Mouse (Mus musculus): ENCODE results near the gene 1110059E24Rik. TPM values are rescaled to one million over a fixed set of nuclear protein-coding genes. Genes with fewer than 3 reads are reported as not detected.

The 1110059E24Rik gene
- polyA plus RNA-seq, 1 experiment, result 12.0 TPM

GRCm38 (mm10) chr19:21551921-21552536, 100.7 kb downstream of the 1110059E24Rik start:
- H3K4me2 ChIP-seq (ENCODE audit: low read depth), result peak overlapping the region; percentile 18
- H3K36me3 ChIP-seq (ENCODE audit: control insufficient read depth, insufficient read depth), result no peaks in the 10 kb centered on the region
- H3ac ChIP-seq (ENCODE audit: control insufficient read depth, insufficient read length), result no peak overlapping the region
- H3K4me3 ChIP-seq, result no peak overlapping the region
- no peak for TF ChIP-seq CEBPB (IDR thresholded peaks at IDR 0.05; ENCODE audit: insufficient read depth, poor library complexity, severe bottlenecking)
- TF ChIP-seq TCF12 (IDR thresholded peaks at IDR 0.05; ENCODE audit: insufficient read depth, poor library complexity, severe bottlenecking), result no peak
- TF ChIP-seq TCF3 (IDR thresholded peaks at IDR 0.05; ENCODE audit: insufficient read length, low read depth), result no peak
- TF ChIP-seq MYOG (IDR thresholded peaks at IDR 0.05; ENCODE audit: control insufficient read depth in 1 of 3, insufficient read depth in 1 of 3, insufficient read length in 2 of 3, low read depth in 2 of 3), result no peak
- TF ChIP-seq MAX (IDR thresholded peaks at IDR 0.05; ENCODE audit: low read depth), result no peak
- no peak for TF ChIP-seq SRF (IDR thresholded peaks at IDR 0.05; ENCODE audit: control insufficient read depth, insufficient read length, low read depth)
- no peak for TF ChIP-seq REST (IDR thresholded peaks at IDR 0.05; ENCODE audit: insufficient read depth, insufficient read length)
- TF ChIP-seq E2F4 (IDR thresholded peaks at IDR 0.05; ENCODE audit: insufficient read depth), result no peak
- TF ChIP-seq USF1 (IDR thresholded peaks at IDR 0.05; ENCODE audit: low read depth), result no peak
- no peak for TF ChIP-seq POLR2AphosphoS2 (IDR thresholded peaks at IDR 0.05; ENCODE audit: insufficient read length, low read depth)
- TF ChIP-seq MYOD1 (IDR thresholded peaks at IDR 0.05; ENCODE audit: control insufficient read depth in 1 of 3, insufficient read length in 2 of 3, low read depth in 2 of 3), result no peak
- no peak for TF ChIP-seq POLR2A (IDR thresholded peaks at IDR 0.05; ENCODE audit: insufficient read length, low read depth)
- no peaks in the 10 kb centered on the region for H3K27me3 ChIP-seq (ENCODE audit: control insufficient read depth, insufficient read depth, insufficient read length)
- H3K79me2 ChIP-seq (ENCODE audit: control insufficient read depth, insufficient read depth), result no peaks in the 10 kb centered on the region

GRCm38 (mm10) chr19:21549713-21550112, 103.1 kb downstream of the 1110059E24Rik start:
- Histone ChIP-seq H3K27me3 (ENCODE audit: control insufficient read depth, insufficient read depth, insufficient read length) (no peaks in the 10 kb centered on the region), H3ac (ENCODE audit: control insufficient read depth, insufficient read length) (no peak overlapping the region), H3K36me3 (ENCODE audit: control insufficient read depth, insufficient read depth) (no peaks in the 10 kb centered on the region), H3K4me3 (no peak overlapping the region), H3K4me2 (ENCODE audit: low read depth) (no peak overlapping the region), H3K79me2 (ENCODE audit: control insufficient read depth, insufficient read depth) (no peaks in the 10 kb centered on the region)
- TF ChIP-seq MYOG (IDR thresholded peaks at IDR 0.05; ENCODE audit: control insufficient read depth in 1 of 3, insufficient read depth in 1 of 3, insufficient read length in 2 of 3, low read depth in 2 of 3) (no peak), TCF12 (IDR thresholded peaks at IDR 0.05; ENCODE audit: insufficient read depth, poor library complexity, severe bottlenecking) (no peak), CEBPB (IDR thresholded peaks at IDR 0.05; ENCODE audit: insufficient read depth, poor library complexity, severe bottlenecking) (no peak), REST (IDR thresholded peaks at IDR 0.05; ENCODE audit: insufficient read depth, insufficient read length) (no peak), TCF3 (IDR thresholded peaks at IDR 0.05; ENCODE audit: insufficient read length, low read depth) (no peak), POLR2A (IDR thresholded peaks at IDR 0.05; ENCODE audit: insufficient read length, low read depth) (no peak), POLR2AphosphoS2 (IDR thresholded peaks at IDR 0.05; ENCODE audit: insufficient read length, low read depth) (no peak), USF1 (IDR thresholded peaks at IDR 0.05; ENCODE audit: low read depth) (no peak)

- H3K36me3 ChIP-seq (ENCODE audit: control insufficient read depth, insufficient read depth), result no peaks in the 10 kb centered on the region
- no peak for TF ChIP-seq CEBPB (IDR thresholded peaks at IDR 0.05; ENCODE audit: insufficient read depth, poor library complexity, severe bottlenecking)
- TF ChIP-seq REST (IDR thresholded peaks at IDR 0.05; ENCODE audit: insufficient read depth, insufficient read length), result no peak
- TF ChIP-seq MYOD1 (IDR thresholded peaks at IDR 0.05; ENCODE audit: control insufficient read depth in 1 of 3, insufficient read length in 2 of 3, low read depth in 2 of 3), result no peak
- no peak for TF ChIP-seq USF1 (IDR thresholded peaks at IDR 0.05; ENCODE audit: low read depth)
- no peak for TF ChIP-seq E2F4 (IDR thresholded peaks at IDR 0.05; ENCODE audit: insufficient read depth)
- no peak for TF ChIP-seq POLR2AphosphoS2 (IDR thresholded peaks at IDR 0.05; ENCODE audit: insufficient read length, low read depth)
- no peak for TF ChIP-seq MAX (IDR thresholded peaks at IDR 0.05; ENCODE audit: low read depth)
- no peak for TF ChIP-seq SRF (IDR thresholded peaks at IDR 0.05; ENCODE audit: control insufficient read depth, insufficient read length, low read depth)
- no peak for TF ChIP-seq TCF3 (IDR thresholded peaks at IDR 0.05; ENCODE audit: insufficient read length, low read depth)
- H3K4me2 ChIP-seq (ENCODE audit: low read depth), result no peak overlapping the region
- H3ac ChIP-seq (ENCODE audit: control insufficient read depth, insufficient read length), result no peak overlapping the region
- no peaks in the 10 kb centered on the region for H3K27me3 ChIP-seq (ENCODE audit: control insufficient read depth, insufficient read depth, insufficient read length)
- no peaks in the 10 kb centered on the region for H3K79me2 ChIP-seq (ENCODE audit: control insufficient read depth, insufficient read depth)
- no peak overlapping the region for H3K4me3 ChIP-seq
These were observed 103.8 kb downstream of the 1110059E24Rik start for GRCm38 (mm10) chr19:21548947-21549346.

GRCm38 (mm10) chr19:21537125-21537524, 115.7 kb downstream of the 1110059E24Rik start:
- no peaks in the 10 kb centered on the region for H3K79me2 ChIP-seq (ENCODE audit: control insufficient read depth, insufficient read depth)
- H3K4me3 ChIP-seq, result no peak overlapping the region
- H3K27me3 ChIP-seq (ENCODE audit: control insufficient read depth, insufficient read depth, insufficient read length), result no peaks in the 10 kb centered on the region
- no peak overlapping the region for H3K4me2 ChIP-seq (ENCODE audit: low read depth)
- no peak for TF ChIP-seq REST (IDR thresholded peaks at IDR 0.05; ENCODE audit: insufficient read depth, insufficient read length)
- no peak for TF ChIP-seq MYOG (IDR thresholded peaks at IDR 0.05; ENCODE audit: control insufficient read depth in 1 of 3, insufficient read depth in 1 of 3, insufficient read length in 2 of 3, low read depth in 2 of 3)
- TF ChIP-seq TCF12 (IDR thresholded peaks at IDR 0.05; ENCODE audit: insufficient read depth, poor library complexity, severe bottlenecking), result no peak
- TF ChIP-seq MAX (IDR thresholded peaks at IDR 0.05; ENCODE audit: low read depth), result no peak
- TF ChIP-seq TCF3 (IDR thresholded peaks at IDR 0.05; ENCODE audit: insufficient read length, low read depth), result no peak
- TF ChIP-seq E2F4 (IDR thresholded peaks at IDR 0.05; ENCODE audit: insufficient read depth), result no peak
- TF ChIP-seq SRF (IDR thresholded peaks at IDR 0.05; ENCODE audit: control insufficient read depth, insufficient read length, low read depth), result no peak
- TF ChIP-seq USF1 (IDR thresholded peaks at IDR 0.05; ENCODE audit: low read depth), result no peak
- TF ChIP-seq POLR2A (IDR thresholded peaks at IDR 0.05; ENCODE audit: insufficient read length, low read depth), result no peak
- no peak for TF ChIP-seq MYOD1 (IDR thresholded peaks at IDR 0.05; ENCODE audit: control insufficient read depth in 1 of 3, insufficient read length in 2 of 3, low read depth in 2 of 3)
- no peak overlapping the region for H3ac ChIP-seq (ENCODE audit: control insufficient read depth, insufficient read length)
- no peaks in the 10 kb centered on the region for H3K36me3 ChIP-seq (ENCODE audit: control insufficient read depth, insufficient read depth)

Other genes starting within 250 kb of the 1110059E24Rik start
- 0.04 TPM for gene Gda, start 179.5 kb downstream of the 1110059E24Rik start, polyA plus RNA-seq (2012; fragmentation: generic; extraction: Trizol)
- 11.2 TPM for gene Abhd17b, start 209 bp upstream of the 1110059E24Rik start, polyA plus RNA-seq (2012; fragmentation: generic; extraction: Trizol)
- gene Cemip2, start 125.4 kb upstream of the 1110059E24Rik start, polyA plus RNA-seq (2012; fragmentation: generic; extraction: Trizol), result 14.5 TPM

All from myocyte (in vitro differentiated cells).